Mouse (Mus musculus): Measurements from ENCODE around the gene Tll2.
A peak's percentile ranks its signal among the peaks of the same experiment; 100 is the strongest.

Tll2 gene

GRCm38 (mm10) chr19:41088491-41088890, 118.1 kb downstream of the Tll2 start:
- DNase-seq (ENCODE audit: low spot score), result no peak

- no peak for DNase-seq (ENCODE audit: low spot score)
These were observed 118.7 kb downstream of the Tll2 start for GRCm38 (mm10) chr19:41087901-41088300.

- peak; percentile 19 for DNase-seq (ENCODE audit: low spot score)
These were observed 119.9 kb downstream of the Tll2 start for GRCm38 (mm10) chr19:41086700-41087099.

- no peak for DNase-seq (ENCODE audit: low spot score)
These were observed 120.3 kb downstream of the Tll2 start for GRCm38 (mm10) chr19:41086289-41086688.

GRCm38 (mm10) chr19:41083646-41084045, 123.0 kb downstream of the Tll2 start:
- DNase-seq (ENCODE audit: low spot score), result no peak

- DNase-seq (ENCODE audit: low spot score), result no peak
These were observed 125.0 kb downstream of the Tll2 start for GRCm38 (mm10) chr19:41081589-41081988.

- DNase-seq (ENCODE audit: low spot score), result no peak
These were observed 129.7 kb downstream of the Tll2 start, which contains the start of gene Opalin for GRCm38 (mm10) chr19:41076906-41077305. TSS of gene Opalin (minus strand) at chr19:41077113.

- DNase-seq (ENCODE audit: low spot score), result no peak
These were observed 132.7 kb downstream of the Tll2 start for GRCm38 (mm10) chr19:41073746-41074455.

GRCm38 (mm10) chr19:41071500-41071899, 135.1 kb downstream of the Tll2 start:
- DNase-seq (ENCODE audit: low spot score), result peak; percentile 76

GRCm38 (mm10) chr19:41054702-41055101, 151.9 kb downstream of the Tll2 start:
- DNase-seq (ENCODE audit: low spot score), result no peak

- DNase-seq (ENCODE audit: low spot score), result peak; percentile 29
These were observed 153.1 kb downstream of the Tll2 start for GRCm38 (mm10) chr19:41053530-41053929.

- no peak for DNase-seq (ENCODE audit: low spot score)
These were observed 154.4 kb downstream of the Tll2 start for GRCm38 (mm10) chr19:41052247-41052646.

- DNase-seq (ENCODE audit: low spot score), result no peak
These were observed 154.9 kb downstream of the Tll2 start for GRCm38 (mm10) chr19:41051714-41052113.

GRCm38 (mm10) chr19:41048187-41048559, 158.5 kb downstream of the Tll2 start:
- no peak for DNase-seq (ENCODE audit: low spot score)

GRCm38 (mm10) chr19:41047437-41048186, 159.0 kb downstream of the Tll2 start:
- no peak for DNase-seq (ENCODE audit: low spot score)

GRCm38 (mm10) chr19:41045091-41045770, 161.4 kb downstream of the Tll2 start:
- DNase-seq (ENCODE audit: low spot score), result no peak

- peak; percentile 4 for DNase-seq (ENCODE audit: low spot score)
These were observed 167.5 kb downstream of the Tll2 start for GRCm38 (mm10) chr19:41039110-41039509.

GRCm38 (mm10) chr19:41035809-41036551, 170.7 kb downstream of the Tll2 start:
- no peak for DNase-seq (ENCODE audit: low spot score)
